Mouse (Mus musculus) embryonic fibroblast, embryonic 13.5 days (primary cell): Measurements from ENCODE around the gene Ppp1r21.

Experiments
- CTCF ChIP-seq: IDR thresholded peaks from 2 replicates; pipeline ENCODE4 v1.5.1; 2011; ENCODE audit warnings: mild to moderate bottlenecking, control low read depth, low read length, moderate library complexity, borderline replicate concordance; ENCODE audit not compliant: insufficient read depth
- POLR2A ChIP-seq: IDR thresholded peaks from 2 replicates; pipeline ENCODE4 v1.6.1; 2011; ENCODE audit warnings: low read depth, mild to moderate bottlenecking, control low read depth, low read length, moderate library complexity

GRCm38 (mm10) chr17:88596068-88596467, 66.2 kb downstream of the Ppp1r21 start:
- no peak for TF ChIP-seq POLR2A
- no peak for TF ChIP-seq CTCF
